Mouse (Mus musculus) cerebellum, adult 2 months (tissue): ENCODE measurements around the gene Gm42417. TPM values are rescaled to one million over a fixed set of nuclear protein-coding genes. Genes with fewer than 3 reads are reported as not detected.

Experiments
- DNase-seq, 2 experiments: peaks; one replicate each; pipeline ENCODE4 v3.0.0; 2021
- H3K27ac ChIP-seq: fragments of 200-500 bp; 2 replicates; pipeline ENCODE4 v1.5.1; 2012; ENCODE audit warnings: low read length, control low read depth, inconsistent platforms; ENCODE audit not compliant: insufficient read depth
- H3K27me3 ChIP-seq: fragments of 200-500 bp; 2 replicates; pipeline ENCODE4 v1.6.1; 2012; ENCODE audit warnings: inconsistent platforms, mild to moderate bottlenecking, low read length, moderate library complexity; ENCODE audit not compliant: control insufficient read depth, insufficient read depth
- H3K4me1 ChIP-seq: fragments of 200-500 bp; 2 replicates; pipeline ENCODE4 v1.6.1; 2011; ENCODE audit warnings: low read length; ENCODE audit not compliant: control insufficient read depth, insufficient read depth
- H3K4me3 ChIP-seq: fragments of 200-500 bp; replicated peaks from 2 replicates; pipeline ENCODE3; 2011; ENCODE audit warnings: mild to moderate bottlenecking, low read depth, low read length, control low read depth; ENCODE audit not compliant: insufficient read depth
- CTCF ChIP-seq: fragments of 200-500 bp; IDR thresholded peaks from 2 replicates; pipeline ENCODE4 v1.5.1; 2011; ENCODE audit warnings: low read depth, mild to moderate bottlenecking, control low read depth, low read length, moderate library complexity, borderline replicate concordance; ENCODE audit not compliant: insufficient read depth
- POLR2A ChIP-seq: fragments of 200-500 bp; IDR thresholded peaks from 2 replicates; pipeline ENCODE4 v1.6.1; 2011; ENCODE audit warnings: low read length, control low read depth, borderline replicate concordance; ENCODE audit not compliant: insufficient read depth
- WGBS: fragments of 180-500 bp; shearing (Covaris S2); methylation state at CpG from one replicate; pipeline ENCODE4 v1.1.7; 2018; 5-methylcytosine and 5-hydroxymethylcytosine counted together
- polyA plus RNA-seq: library from polyadenylated mRNA; depleted of rRNA; stranded (reverse); fragments of >200 nt; gene quantifications from 2 replicates; pipeline ENCODE4 v1.2.3, GENCODE M21; 2012

The Gm42417 gene
- polyA plus RNA-seq, 1 experiment = 0.05 TPM

GRCm38 (mm10) chr1:36560903-36561302 is 21.7 kb upstream of the Gm42417 start:
- peaks cover 6% of the 10 kb centered on the region; the same call in 1 of the 2 replicates for H3K4me1 ChIP-seq
- H3K4me3 ChIP-seq = no peak overlapping the region
- H3K27ac ChIP-seq = no peak overlapping the region
- no peak for TF ChIP-seq CTCF
- TF ChIP-seq POLR2A = no peak
- 84% methylated on average over 6 of the region's 6 CpGs for WGBS
- H3K27me3 ChIP-seq = no peaks in the 10 kb centered on the region
- DNase-seq = no peak

- 94% methylated on average over 5 of the region's 5 CpGs for WGBS
- no peaks in the 10 kb centered on the region for H3K27me3 ChIP-seq
- H3K4me1 ChIP-seq = peaks cover 16% of the 10 kb centered on the region
- no peak for DNase-seq
- no peak overlapping the region for H3K27ac ChIP-seq
- no peak for TF ChIP-seq POLR2A
- no peak for TF ChIP-seq CTCF
- H3K4me3 ChIP-seq = no peak overlapping the region
Measured at GRCm38 (mm10) chr1:36559888-36560287, 20.7 kb upstream of the Gm42417 start.

- Histone ChIP-seq H3K27me3 (no peaks in the 10 kb centered on the region), H3K4me3 (no peak overlapping the region), H3K27ac (no peak overlapping the region), H3K4me1 (peaks cover 22% of the 10 kb centered on the region)
- no peak for DNase-seq
- TF ChIP-seq POLR2A = no peak
- no peak for TF ChIP-seq CTCF
- WGBS = 59% methylated on average over 4 of the region's 4 CpGs
Measured at GRCm38 (mm10) chr1:36559256-36559655, 20.0 kb upstream of the Gm42417 start.

GRCm38 (mm10) chr1:36558031-36558993 is 19.1 kb upstream of the Gm42417 start, which contains the start of gene Sema4c:
Gene Sema4c (minus strand): TSS chr1:36558349.
- peak; percentile 40; the same call in 1 of the 2 replicates for TF ChIP-seq POLR2A
- no peak for TF ChIP-seq CTCF
- Histone ChIP-seq H3K4me3 (peak within 1 kb of the TSS; percentile 94), H3K4me1 (peaks cover 31% of the 10 kb centered on the region), H3K27ac (peak within 1 kb of the TSS; percentile 84), H3K27me3 (no peaks in the 10 kb centered on the region)
- peak; percentile 75 to 80 for DNase-seq
- 3% methylated on average over 69 of the region's 69 CpGs for WGBS

- TF ChIP-seq CTCF = no peak
- TF ChIP-seq POLR2A = no peak
- Histone ChIP-seq H3K27me3 (no peaks in the 10 kb centered on the region), H3K27ac (peak overlapping the region; percentile 84), H3K4me1 (peaks cover 38% of the 10 kb centered on the region), H3K4me3 (peak overlapping the region; percentile 94)
- DNase-seq = peak in 1 of 2 experiments; percentile 72
- under 1% methylated on average over 48 of the region's 48 CpGs for WGBS
Measured at GRCm38 (mm10) chr1:36557457-36558011, 18.3 kb upstream of the Gm42417 start.

- H3K27ac ChIP-seq = peak overlapping the region; percentile 84
- peak overlapping the region; percentile 94 for H3K4me3 ChIP-seq
- TF ChIP-seq CTCF = peak; percentile 72
- peak; percentile 17; the same call in 1 of the 2 replicates for TF ChIP-seq POLR2A
- WGBS = under 1% methylated on average over 52 of the region's 52 CpGs
- peaks cover 45% of the 10 kb centered on the region for H3K4me1 ChIP-seq
- peak; percentile 88 to 95 for DNase-seq
- H3K27me3 ChIP-seq = no peaks in the 10 kb centered on the region
Measured at GRCm38 (mm10) chr1:36556553-36557456, 17.6 kb upstream of the Gm42417 start.

GRCm38 (mm10) chr1:36555798-36556395 is 16.7 kb upstream of the Gm42417 start:
- Histone ChIP-seq H3K4me1 (peaks cover 50% of the 10 kb centered on the region), H3K4me3 (peak overlapping the region; percentile 94), H3K27me3 (no peaks in the 10 kb centered on the region), H3K27ac (peak overlapping the region; percentile 84)
- WGBS = 6% methylated on average over 8 of the region's 8 CpGs
- TF ChIP-seq POLR2A = no peak
- no peak for TF ChIP-seq CTCF
- DNase-seq = peak; percentile 58 to 68
